Mouse (Mus musculus) liver (tissue): ENCODE data around the gene Il12a.
"Not testable (repeated sequence)": the region's sequence is repeated elsewhere in the genome, so short reads cannot be mapped to it uniquely, and the experiment has no call there.

Experiments used
- DNase-seq: peaks from one replicate; pipeline ENCODE4 v3.0.0-alpha.2; 2020; ENCODE audit warnings: mixed read lengths

The Il12a gene

GRCm38 (mm10) chr3:68743472-68743732 is 53.0 kb downstream of the Il12a start:
- DNase-seq = no peak

- DNase-seq = no peak
Measured at GRCm38 (mm10) chr3:68744162-68744561, 53.7 kb downstream of the Il12a start.

GRCm38 (mm10) chr3:68745033-68745432 is 54.6 kb downstream of the Il12a start:
- no peak for DNase-seq

GRCm38 (mm10) chr3:68746282-68746681 is 55.8 kb downstream of the Il12a start:
- not testable (repeated sequence) for DNase-seq
